Mouse (Mus musculus): Measurements from ENCODE around the gene Cntnap1. TPM values are rescaled to one million over a fixed set of nuclear protein-coding genes. Genes with fewer than 3 reads are reported as not detected.

Gene Cntnap1
- polyA plus RNA-seq, 1 experiment: 0.44 TPM

- no peak overlapping the region for H3K4me3 ChIP-seq (ENCODE audit: control insufficient read depth, low read depth, low read length)
- peaks cover 21% of the 10 kb centered on the region for H3K4me1 ChIP-seq (ENCODE audit: control insufficient read depth, insufficient read depth, low read length)
- H3K27ac ChIP-seq (ENCODE audit: control insufficient read depth, insufficient read depth, low read depth, low read length): no peak overlapping the region
- TF ChIP-seq POLR2A (IDR thresholded peaks at IDR 0.05; ENCODE audit: control insufficient read depth, low read depth, low read length) (no peak), CTCF (IDR thresholded peaks at IDR 0.05; ENCODE audit: control insufficient read depth, insufficient read depth, insufficient replicate concordance, low read depth, low read length) (no peak)
- H3K27me3 ChIP-seq (ENCODE audit: control insufficient read depth, insufficient read depth, low read length): peaks cover 2% of the 10 kb centered on the region; the same call in 1 of the 2 replicates
- no peaks in the 10 kb centered on the region for H3K36me3 ChIP-seq (ENCODE audit: control insufficient read depth, insufficient read depth, low read length)
Measured at GRCm38 (mm10) chr11:101176117-101176691, 5.9 kb downstream of the Cntnap1 start.

GRCm38 (mm10) chr11:101176933-101177773 lies 6.8 kb downstream of the Cntnap1 start:
- TF ChIP-seq CTCF (IDR thresholded peaks at IDR 0.05; ENCODE audit: control insufficient read depth, insufficient read depth, insufficient replicate concordance, low read depth, low read length): peak; percentile 26; the same call in 1 of the 2 replicates
- no peak for TF ChIP-seq POLR2A (IDR thresholded peaks at IDR 0.05; ENCODE audit: control insufficient read depth, low read depth, low read length)
- H3K27me3 ChIP-seq (ENCODE audit: control insufficient read depth, insufficient read depth, low read length): peaks cover under 1% of the 10 kb centered on the region; the same call in 1 of the 2 replicates
- no peak overlapping the region for H3K4me3 ChIP-seq (ENCODE audit: control insufficient read depth, low read depth, low read length)
- H3K36me3 ChIP-seq (ENCODE audit: control insufficient read depth, insufficient read depth, low read length): no peaks in the 10 kb centered on the region
- no peak overlapping the region for H3K27ac ChIP-seq (ENCODE audit: control insufficient read depth, insufficient read depth, low read depth, low read length)
- H3K4me1 ChIP-seq (ENCODE audit: control insufficient read depth, insufficient read depth, low read length): peaks cover 19% of the 10 kb centered on the region

DNA sequence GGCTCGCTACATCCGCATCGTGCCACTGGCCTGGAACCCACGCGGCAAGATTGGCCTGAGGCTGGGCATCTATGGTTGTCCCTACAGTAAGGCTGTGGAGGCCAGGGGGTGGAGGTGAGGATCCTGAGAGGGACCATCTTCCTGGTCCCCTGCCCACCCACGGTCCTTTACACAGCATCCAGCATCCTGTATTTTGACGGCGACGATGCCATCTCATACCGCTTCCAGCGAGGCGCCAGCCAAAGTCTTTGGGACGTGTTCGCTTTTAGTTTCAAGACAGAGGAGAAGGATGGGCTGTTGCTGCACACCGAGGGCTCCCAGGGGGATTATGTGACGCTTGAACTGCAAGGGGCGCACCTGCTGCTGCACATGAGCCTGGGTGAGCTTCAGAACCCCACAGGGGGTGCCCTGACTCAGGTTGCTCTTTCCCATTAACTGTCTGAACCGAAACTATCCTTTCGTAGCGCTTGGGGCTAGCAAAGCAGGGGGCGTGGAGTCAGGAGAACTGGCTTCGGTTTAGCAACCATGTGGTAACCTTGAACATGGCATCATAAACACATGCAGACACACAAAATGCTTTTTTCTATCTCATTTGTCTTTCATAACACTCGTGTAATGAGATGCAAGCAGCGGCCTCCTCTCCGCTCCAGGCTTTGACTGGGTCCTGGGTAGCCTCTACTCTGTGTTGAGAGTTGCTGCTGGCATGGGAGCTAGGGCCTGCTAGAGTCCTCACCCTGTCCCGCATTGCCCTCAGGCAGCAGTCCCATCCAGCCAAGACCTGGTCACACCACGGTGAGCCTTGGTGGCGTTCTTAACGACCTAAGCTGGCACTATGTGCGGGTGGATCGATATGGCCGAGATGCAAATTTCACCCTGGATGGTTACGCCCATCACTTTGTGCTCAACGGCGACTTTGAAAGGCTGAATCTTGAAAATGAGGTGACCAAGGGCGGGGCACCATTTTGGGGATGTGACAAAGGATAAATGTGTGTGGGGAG lies 8.0 kb downstream of the Cntnap1 start:
- Histone ChIP-seq H3K36me3 (ENCODE audit: control insufficient read depth, insufficient read depth, low read length) (no peaks in the 10 kb centered on the region), H3K27me3 (ENCODE audit: control insufficient read depth, insufficient read depth, low read length) (no peaks in the 10 kb centered on the region; the same call in 1 of the 2 replicates), H3K4me1 (ENCODE audit: control insufficient read depth, insufficient read depth, low read length) (peaks cover 14% of the 10 kb centered on the region), H3K27ac (ENCODE audit: control insufficient read depth, insufficient read depth, low read depth, low read length) (no peak overlapping the region), H3K4me3 (ENCODE audit: control insufficient read depth, low read depth, low read length) (no peak overlapping the region)
- TF ChIP-seq POLR2A (IDR thresholded peaks at IDR 0.05; ENCODE audit: control insufficient read depth, low read depth, low read length) (no peak), CTCF (IDR thresholded peaks at IDR 0.05; ENCODE audit: control insufficient read depth, insufficient read depth, insufficient replicate concordance, low read depth, low read length) (no peak)

GRCm38 (mm10) chr11:101179306-101179705 lies 9.0 kb downstream of the Cntnap1 start:
- Histone ChIP-seq H3K36me3 (ENCODE audit: control insufficient read depth, insufficient read depth, low read length) (no peaks in the 10 kb centered on the region), H3K27ac (ENCODE audit: control insufficient read depth, insufficient read depth, low read depth, low read length) (no peak overlapping the region), H3K4me3 (ENCODE audit: control insufficient read depth, low read depth, low read length) (peak overlapping the region; percentile 31), H3K4me1 (ENCODE audit: control insufficient read depth, insufficient read depth, low read length) (peaks cover 12% of the 10 kb centered on the region), H3K27me3 (ENCODE audit: control insufficient read depth, insufficient read depth, low read length) (no peaks in the 10 kb centered on the region; the same call in 1 of the 2 replicates)
- TF ChIP-seq POLR2A (IDR thresholded peaks at IDR 0.05; ENCODE audit: control insufficient read depth, low read depth, low read length) (no peak), CTCF (IDR thresholded peaks at IDR 0.05; ENCODE audit: control insufficient read depth, insufficient read depth, insufficient replicate concordance, low read depth, low read length) (no peak)

DNA sequence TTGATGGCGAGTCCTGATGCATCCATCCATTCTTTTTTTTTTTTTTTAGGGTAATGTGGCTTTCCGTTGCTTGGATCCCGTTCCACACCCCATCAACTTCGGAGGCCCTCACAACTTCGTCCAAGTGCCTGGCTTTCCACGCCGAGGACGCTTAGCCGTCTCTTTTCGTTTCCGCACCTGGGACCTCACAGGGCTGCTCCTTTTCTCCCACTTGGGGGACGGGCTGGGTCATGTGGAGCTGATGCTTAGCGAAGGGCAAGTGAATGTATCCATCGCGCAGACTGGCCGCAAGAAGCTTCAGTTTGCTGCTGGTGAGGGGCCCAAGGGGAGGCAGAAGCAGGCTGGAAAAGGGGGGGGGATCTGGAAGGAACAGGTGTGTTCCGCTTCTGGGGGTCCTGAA lies 9.9 kb downstream of the Cntnap1 start:
- Histone ChIP-seq H3K27ac (ENCODE audit: control insufficient read depth, insufficient read depth, low read depth, low read length) (no peak overlapping the region), H3K36me3 (ENCODE audit: control insufficient read depth, insufficient read depth, low read length) (no peaks in the 10 kb centered on the region), H3K27me3 (ENCODE audit: control insufficient read depth, insufficient read depth, low read length) (no peaks in the 10 kb centered on the region), H3K4me1 (ENCODE audit: control insufficient read depth, insufficient read depth, low read length) (peaks cover 11% of the 10 kb centered on the region), H3K4me3 (ENCODE audit: control insufficient read depth, low read depth, low read length) (no peak overlapping the region)
- no peak for TF ChIP-seq POLR2A (IDR thresholded peaks at IDR 0.05; ENCODE audit: control insufficient read depth, low read depth, low read length)
- no peak for TF ChIP-seq CTCF (IDR thresholded peaks at IDR 0.05; ENCODE audit: control insufficient read depth, insufficient read depth, insufficient replicate concordance, low read depth, low read length)

DNA sequence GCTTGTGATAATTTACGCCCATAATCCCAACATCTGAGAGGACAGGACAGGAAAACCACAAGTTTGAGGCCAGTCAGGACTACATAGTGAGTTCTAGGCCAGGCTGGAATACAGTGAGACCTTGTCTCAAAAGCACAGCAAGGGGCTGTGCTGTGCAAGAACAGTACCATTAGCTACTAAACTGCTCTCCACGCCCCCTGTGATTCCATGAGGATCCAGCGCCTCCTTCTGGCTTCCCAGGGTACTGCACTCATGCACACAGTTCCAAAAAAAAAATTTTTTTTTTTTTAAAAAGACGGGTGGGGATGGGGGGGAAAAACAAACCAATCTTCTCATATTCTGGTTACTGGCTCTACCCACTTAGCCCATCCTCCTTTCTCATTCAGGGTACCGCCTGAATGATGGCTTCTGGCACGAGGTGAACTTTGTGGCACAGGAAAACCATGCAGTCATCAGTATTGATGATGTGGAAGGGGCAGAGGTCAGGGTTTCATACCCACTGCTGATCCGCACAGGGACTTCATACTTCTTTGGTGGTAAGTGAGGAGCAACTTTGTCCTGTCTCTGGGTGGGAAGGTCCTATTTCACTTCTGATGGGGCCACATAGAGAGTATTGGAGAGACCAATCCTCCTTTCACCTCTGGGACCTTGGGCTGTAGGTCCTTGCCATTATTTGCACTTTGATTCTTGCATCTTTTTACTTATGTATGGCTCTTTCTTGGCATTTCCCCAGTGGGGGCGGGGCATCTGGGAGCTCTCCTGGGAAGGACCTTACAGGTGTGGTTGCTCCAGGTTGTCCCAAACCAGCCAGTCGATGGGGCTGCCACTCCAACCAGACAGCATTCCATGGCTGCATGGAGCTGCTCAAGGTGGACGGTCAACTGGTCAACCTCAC lies 10.8 kb downstream of the Cntnap1 start:
- Histone ChIP-seq H3K4me3 (ENCODE audit: control insufficient read depth, low read depth, low read length) (no peak overlapping the region), H3K36me3 (ENCODE audit: control insufficient read depth, insufficient read depth, low read length) (no peaks in the 10 kb centered on the region), H3K4me1 (ENCODE audit: control insufficient read depth, insufficient read depth, low read length) (peaks cover 7% of the 10 kb centered on the region), H3K27ac (ENCODE audit: control insufficient read depth, insufficient read depth, low read depth, low read length) (no peak overlapping the region), H3K27me3 (ENCODE audit: control insufficient read depth, insufficient read depth, low read length) (no peaks in the 10 kb centered on the region)
- no peak for TF ChIP-seq POLR2A (IDR thresholded peaks at IDR 0.05; ENCODE audit: control insufficient read depth, low read depth, low read length)
- peak; percentile 79; the same call in 1 of the 2 replicates for TF ChIP-seq CTCF (IDR thresholded peaks at IDR 0.05; ENCODE audit: control insufficient read depth, insufficient read depth, insufficient replicate concordance, low read depth, low read length)
